Mouse (Mus musculus): ENCODE measurements at regions not wholly inside any gene's neighbourhood (a gene's known extent, or its start where the extent isn't known, plus 50 kb on each side); places are given as distances from the start of the nearest gene placed in this dataset.

DNA sequence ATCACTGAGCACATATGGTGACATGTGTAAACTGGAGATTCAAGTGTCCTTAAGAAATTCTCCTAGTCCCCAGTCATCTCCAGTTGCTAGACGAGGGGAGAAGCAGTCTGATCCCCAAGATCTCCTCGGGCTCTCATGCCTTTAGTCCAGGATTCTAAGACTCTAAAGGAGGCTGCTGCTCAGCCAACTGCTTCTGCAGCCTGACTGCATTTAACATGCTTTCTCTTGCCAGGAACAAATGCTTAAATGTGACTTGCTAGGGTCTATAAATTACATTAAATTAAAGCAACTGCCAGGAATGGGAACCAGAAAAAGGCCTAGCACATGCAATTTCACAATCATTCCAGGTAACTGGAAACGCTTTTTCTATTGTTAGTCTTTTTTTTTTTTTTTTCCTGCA, 599.8 kb upstream of the Gcfc2 start:
- intact Hi-C loops (cut with DNase I), result no loop called here
- DNase-seq, result no peak

GRCm38 (mm10) chr6:81363969-81364529, 559.4 kb upstream of the Gcfc2 start:
- intact Hi-C loops (cut with DNase I), result no loop called here
- DNase-seq, result no peak

DNA sequence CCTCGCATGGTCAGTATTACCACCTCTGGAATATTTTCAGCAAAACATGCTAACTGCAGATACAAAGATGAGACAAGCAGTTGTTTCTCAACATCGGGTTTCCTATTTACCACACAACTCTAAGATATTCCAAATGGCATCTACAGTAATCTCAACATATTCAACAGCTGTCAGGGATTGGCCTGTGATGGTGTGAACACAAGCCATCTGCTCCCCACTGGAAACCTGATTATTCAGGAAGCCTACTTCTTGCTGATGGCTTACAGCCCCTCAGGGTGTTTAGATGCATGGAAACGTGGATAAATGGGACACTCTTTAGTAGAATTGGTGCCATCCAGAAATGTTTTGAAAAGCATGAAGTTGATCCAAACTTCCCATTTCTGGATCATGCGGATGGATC, 535.0 kb upstream of the Gcfc2 start:
- DNase-seq, result no peak
- intact Hi-C loops (cut with DNase I), result no loop called here

GRCm38 (mm10) chr6:81403122-81403521, 520.3 kb upstream of the Gcfc2 start:
- intact Hi-C loops (cut with DNase I), result no loop called here
- DNase-seq, result no peak

- intact Hi-C loops (cut with DNase I), result loop anchor here (10.0 kb wide), 1 partner anchor 351 kb away; no protein-coding TSS in a partner anchor
These were observed 509.9 kb upstream of the Gcfc2 start for GRCm38 (mm10) chr6:81413611-81414010.

DNA sequence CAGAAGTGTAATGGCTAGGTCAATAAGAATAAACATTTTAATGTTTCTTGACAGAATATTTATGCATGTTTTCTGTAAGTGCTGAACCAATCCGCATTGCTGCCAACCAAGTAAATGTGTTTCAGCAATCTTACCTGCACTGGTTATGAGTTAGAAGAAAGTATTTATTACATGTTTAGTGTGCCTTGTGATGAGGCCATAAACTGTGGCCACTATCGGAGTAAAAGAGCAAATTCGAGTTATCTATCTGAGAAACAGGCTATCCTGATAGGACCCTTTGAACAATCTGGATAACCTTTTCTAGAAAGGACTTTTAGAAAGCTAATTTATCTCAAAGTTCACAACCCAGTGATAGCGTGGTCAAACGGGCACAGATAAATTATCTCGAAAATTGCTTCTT, 488.7 kb upstream of the Gcfc2 start:
- DNase-seq, result no peak
- intact Hi-C loops (cut with DNase I), result no loop called here

More at GRCm38 (mm10) chr6:81413611-81414010, 509.9 kb upstream of the Gcfc2 start:
- no peak for DNase-seq

- intact Hi-C loops (cut with DNase I), result no loop called here
- DNase-seq, result no peak
These were observed 484.3 kb upstream of the Gcfc2 start for GRCm38 (mm10) chr6:81438951-81439722.

- intact Hi-C loops (cut with DNase I), result no loop called here
- no peak for DNase-seq
These were observed 482.1 kb upstream of the Gcfc2 start for GRCm38 (mm10) chr6:81441396-81441795.

- intact Hi-C loops (cut with DNase I), result no loop called here
- no peak for DNase-seq
These were observed 477.3 kb upstream of the Gcfc2 start for GRCm38 (mm10) chr6:81446019-81446800.

DNA sequence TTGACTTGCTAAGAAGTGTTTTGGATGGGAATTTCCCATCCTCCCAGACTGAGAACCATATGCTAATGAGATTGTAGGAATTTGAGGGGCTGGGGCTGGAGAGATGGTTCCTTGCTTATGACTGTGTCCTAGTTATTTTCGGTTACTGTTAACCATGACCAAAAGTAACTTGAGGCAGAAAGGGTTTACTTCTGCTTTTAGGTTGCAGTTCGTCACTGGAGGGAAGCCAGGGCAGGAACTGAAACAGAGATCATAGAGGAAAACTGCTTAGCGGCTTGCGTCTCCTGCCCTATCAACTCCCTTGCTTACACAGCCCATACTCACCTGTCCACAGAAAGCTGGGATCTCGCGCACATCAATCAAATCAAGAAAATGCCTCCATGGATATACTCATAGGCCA, 475.8 kb upstream of the Gcfc2 start:
- intact Hi-C loops (cut with DNase I), result no loop called here

DNA sequence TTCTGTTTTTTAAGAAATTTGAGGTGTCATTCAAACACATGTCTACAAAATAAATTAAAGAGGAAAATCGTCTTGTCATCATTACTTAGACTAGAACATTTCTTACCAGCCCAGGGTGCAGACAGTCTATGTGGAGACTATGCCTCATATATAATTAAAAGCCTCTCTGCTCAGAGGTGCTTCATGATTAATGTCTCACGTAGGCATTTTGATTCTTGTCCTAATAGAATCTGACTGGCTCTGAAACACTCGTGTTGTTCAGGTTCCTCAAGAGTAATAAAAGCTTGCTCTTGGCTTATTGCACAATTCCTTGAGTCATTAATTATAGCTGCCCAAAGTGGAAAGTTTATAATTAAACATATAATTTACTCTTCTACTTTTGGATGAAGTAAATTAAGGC, 475.1 kb upstream of the Gcfc2 start:
- intact Hi-C loops (cut with DNase I), result no loop called here

More for the DNA sequence above, 475.8 kb upstream of the Gcfc2 start:
- DNase-seq, result no peak

GRCm38 (mm10) chr6:81461095-81461494, 462.4 kb upstream of the Gcfc2 start:
- no peak for DNase-seq
- intact Hi-C loops (cut with DNase I), result no loop called here

More for the DNA sequence above, 475.1 kb upstream of the Gcfc2 start:
- no peak for DNase-seq

DNA sequence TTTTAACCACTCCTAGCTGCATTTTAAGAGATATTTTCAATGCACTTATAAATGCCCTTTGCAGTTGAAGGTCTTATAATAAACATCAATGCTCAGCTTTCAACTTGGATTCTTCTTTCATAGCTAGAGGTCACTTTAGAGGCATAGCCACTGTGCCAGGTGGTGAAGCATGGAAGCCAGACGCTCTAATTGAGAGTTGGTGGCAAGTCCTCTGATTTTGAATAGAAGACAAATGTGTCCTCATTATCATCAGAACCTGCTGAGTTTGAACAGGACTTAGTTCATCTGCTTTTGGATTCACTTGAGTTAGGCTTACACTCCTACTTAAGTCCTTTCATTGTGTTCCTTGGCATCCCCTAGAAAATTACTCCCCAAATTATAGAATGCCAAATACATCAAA, 459.0 kb upstream of the Gcfc2 start:
- no peak for DNase-seq
- intact Hi-C loops (cut with DNase I), result no loop called here

DNA sequence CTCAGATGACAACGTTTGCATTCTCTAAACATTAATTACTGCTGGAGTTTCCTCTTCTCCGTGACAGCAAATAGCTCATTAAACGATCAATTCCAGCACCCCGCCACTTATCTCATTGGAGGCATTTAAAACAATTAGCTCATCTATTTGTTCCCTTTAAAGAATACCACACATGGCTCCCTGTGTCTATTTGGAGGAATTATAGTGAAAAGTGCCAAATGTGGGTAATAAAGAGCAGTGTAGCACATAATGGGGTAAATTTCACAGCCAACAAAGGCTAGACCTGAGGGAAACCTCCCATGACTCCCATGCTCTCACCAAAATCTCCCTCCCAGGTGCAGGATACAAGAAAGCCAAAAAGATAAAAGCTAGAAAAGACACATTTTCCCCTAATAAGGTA, 456.9 kb upstream of the Gcfc2 start:
- no peak for DNase-seq
- intact Hi-C loops (cut with DNase I), result no loop called here

GRCm38 (mm10) chr6:81471340-81471955, 452.0 kb upstream of the Gcfc2 start:
- DNase-seq, result peak; percentile 40
- intact Hi-C loops (cut with DNase I), result no loop called here

DNA sequence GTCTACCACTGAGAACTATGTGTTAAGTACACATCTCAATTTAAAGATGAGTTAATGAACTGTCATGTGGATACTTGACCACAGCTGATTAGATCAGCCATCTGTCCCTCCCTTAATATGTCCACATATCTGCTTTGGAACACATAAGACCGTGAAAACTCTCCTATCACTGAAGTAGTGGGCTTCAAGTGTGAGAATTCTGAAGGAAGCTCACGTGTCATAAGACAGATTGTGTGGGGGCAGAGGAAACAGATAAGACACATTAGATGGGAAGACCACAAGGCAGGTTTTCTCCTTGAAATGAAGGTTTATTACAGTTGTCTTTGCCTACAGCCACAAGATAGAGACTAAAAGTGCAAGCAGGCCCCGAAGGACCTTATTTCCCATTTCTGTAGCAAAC, 451.0 kb upstream of the Gcfc2 start:
- no peak for DNase-seq

GRCm38 (mm10) chr6:81474786-81475185, 448.7 kb upstream of the Gcfc2 start:
- peak; percentile 14 for DNase-seq
- intact Hi-C loops (cut with DNase I), result no loop called here

More for the DNA sequence above, 451.0 kb upstream of the Gcfc2 start:
- intact Hi-C loops (cut with DNase I), result no loop called here

GRCm38 (mm10) chr6:81487006-81487405, 436.5 kb upstream of the Gcfc2 start:
- DNase-seq, result peak; percentile 27
- intact Hi-C loops (cut with DNase I), result no loop called here

DNA sequence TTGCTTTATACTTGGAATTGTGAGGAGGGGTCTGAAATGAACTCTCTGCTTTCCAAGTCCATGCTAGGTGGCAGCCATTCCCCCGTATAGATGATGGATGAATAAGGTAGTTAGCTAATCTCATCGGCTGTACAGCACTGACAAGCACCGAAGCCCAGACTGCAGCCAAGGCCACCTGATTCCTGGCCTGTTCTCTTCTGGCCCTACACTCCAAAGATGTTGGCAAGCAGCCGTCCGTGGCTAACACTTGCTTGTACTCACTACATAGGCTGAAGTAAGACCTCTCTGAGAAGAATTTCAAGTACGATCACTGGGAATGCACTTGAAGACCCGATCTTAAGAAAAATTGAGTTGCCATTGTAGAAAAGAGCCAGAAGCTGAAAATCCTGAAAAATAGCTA, 427.2 kb upstream of the Gcfc2 start:
- intact Hi-C loops (cut with DNase I), result no loop called here
- no peak for DNase-seq

GRCm38 (mm10) chr6:81517185-81517584, 406.3 kb upstream of the Gcfc2 start:
- intact Hi-C loops (cut with DNase I), result no loop called here
- DNase-seq, result no peak

- no peak for DNase-seq
- intact Hi-C loops (cut with DNase I), result no loop called here
These were observed 361.2 kb upstream of the Gcfc2 start for GRCm38 (mm10) chr6:81562260-81562659.

Data from left cerebral cortex, postnatal 4 days (tissue).